Mouse (Mus musculus) kidney, adult 2 months (tissue): Measurements from ENCODE around the gene Pstpip1. TPM values are rescaled to one million over a fixed set of nuclear protein-coding genes. Genes with fewer than 3 reads are reported as not detected.

Experiments used
- DNase-seq: peaks from one replicate; pipeline ENCODE4 v3.0.0; 2021
- H3K27ac ChIP-seq: fragments of 200-500 bp; 2 replicates; pipeline ENCODE4 v1.5.1; 2012; ENCODE audit warnings: low read depth, low read length, control low read depth, inconsistent platforms; ENCODE audit not compliant: insufficient read depth
- H3K27me3 ChIP-seq: fragments of 200-500 bp; replicated peaks from 2 replicates; pipeline ENCODE4 v1.6.1; 2012; ENCODE audit warnings: mild to moderate bottlenecking, moderate library complexity, low read length, inconsistent platforms; ENCODE audit not compliant: control insufficient read depth, insufficient read depth
- H3K36me3 ChIP-seq: fragments of 200-500 bp; 2 replicates; pipeline ENCODE4 v1.6.1; 2012; ENCODE audit warnings: mild to moderate bottlenecking, moderate library complexity, low read length, inconsistent platforms; ENCODE audit not compliant: control insufficient read depth, insufficient read depth
- H3K4me1 ChIP-seq: fragments of 200-500 bp; 2 replicates; pipeline ENCODE4 v1.6.1; 2011; ENCODE audit warnings: low read length; ENCODE audit not compliant: control insufficient read depth, insufficient read depth
- H3K4me3 ChIP-seq: fragments of 200-500 bp; 2 replicates; pipeline ENCODE4 v1.5.1; 2011; ENCODE audit warnings: mild to moderate bottlenecking, low read depth, low read length, control low read depth; ENCODE audit not compliant: insufficient read depth
- CTCF ChIP-seq: fragments of 200-500 bp; conservative IDR thresholded peaks from 2 replicates; pipeline ENCODE4 v1.5.1; 2011; ENCODE audit warnings: low read depth, mild to moderate bottlenecking, control low read depth, low read length, moderate library complexity, mixed read lengths; ENCODE audit not compliant: insufficient read depth, insufficient read length
- POLR2A ChIP-seq: fragments of 200-500 bp; IDR thresholded peaks from one replicate; pipeline ENCODE4 v1.6.1; 2011; ENCODE audit warnings: low read depth, low read length, control low read depth
- WGBS: fragments of 180-500 bp; shearing (Covaris S2); methylation state at CpG from one replicate; pipeline ENCODE4 v1.1.7; 2018; 5-methylcytosine and 5-hydroxymethylcytosine counted together
- polyA plus RNA-seq: library from polyadenylated mRNA; depleted of rRNA; stranded (reverse); fragments of >200 nt; gene quantifications from 2 replicates; pipeline ENCODE4 v1.2.3, GENCODE M21; 2012

Gene Pstpip1
- polyA plus RNA-seq, 1 experiment: 3.3 TPM

DNA sequence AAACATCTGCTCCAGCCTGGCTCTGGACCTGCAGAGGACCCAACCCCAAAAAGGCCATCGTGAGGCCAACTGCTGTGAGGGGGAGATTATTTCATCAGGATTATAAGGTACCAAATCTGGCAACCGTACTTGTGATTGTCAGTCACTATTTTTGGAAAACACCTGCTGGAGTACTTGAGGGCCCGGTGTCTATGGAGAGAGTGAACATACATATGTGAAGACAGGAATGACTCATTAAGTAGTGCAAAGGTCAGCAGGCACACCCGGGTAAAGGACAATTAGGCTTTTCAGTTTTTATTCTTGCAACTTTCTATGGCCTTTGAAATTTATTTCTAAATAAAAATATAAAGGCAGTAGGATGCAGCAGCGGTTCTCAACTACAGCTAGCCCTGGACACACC lies 44.2 kb downstream of the Pstpip1 start:
- H3K27ac ChIP-seq: no peak overlapping the region
- 77% methylated on average over 5 of the region's 5 CpGs for WGBS
- no peak for DNase-seq
- TF ChIP-seq CTCF (no peak), POLR2A (no peak)
- no peak overlapping the region for H3K4me3 ChIP-seq
- no peaks in the 10 kb centered on the region for H3K36me3 ChIP-seq
- no peaks in the 10 kb centered on the region for H3K27me3 ChIP-seq
- no peaks in the 10 kb centered on the region; the same call in 1 of the 2 replicates for H3K4me1 ChIP-seq

- no peak overlapping the region for H3K4me3 ChIP-seq
- TF ChIP-seq POLR2A (no peak), CTCF (no peak)
- H3K36me3 ChIP-seq: no peaks in the 10 kb centered on the region; the same call in 1 of the 2 replicates
- no peak for DNase-seq
- H3K27me3 ChIP-seq: no peaks in the 10 kb centered on the region
- WGBS: 59% methylated on average over 4 of the region's 4 CpGs
- no peaks in the 10 kb centered on the region for H3K4me1 ChIP-seq
- H3K27ac ChIP-seq: no peak overlapping the region
Observed at GRCm38 (mm10) chr9:56134614-56135013, 44.9 kb downstream of the Pstpip1 start.

GRCm38 (mm10) chr9:56135590-56136197 lies 45.9 kb downstream of the Pstpip1 start:
- Histone ChIP-seq H3K36me3 (no peaks in the 10 kb centered on the region; the same call in 1 of the 2 replicates), H3K4me1 (no peaks in the 10 kb centered on the region), H3K4me3 (no peak overlapping the region), H3K27me3 (no peaks in the 10 kb centered on the region), H3K27ac (no peak overlapping the region)
- TF ChIP-seq POLR2A (no peak), CTCF (no peak)
- DNase-seq: no peak
- 83% methylated on average over 4 of the region's 4 CpGs for WGBS

GRCm38 (mm10) chr9:56141776-56142175 lies 52.0 kb downstream of the Pstpip1 start:
- H3K36me3 ChIP-seq: peaks cover 1% of the 10 kb centered on the region
- H3K4me1 ChIP-seq: 0 out of 2 replicates have a peak, but pooled peaks cover 2% of the 10 kb centered on the region
- no peak overlapping the region for H3K4me3 ChIP-seq
- 25% methylated on average over 9 of the region's 9 CpGs for WGBS
- no peak; the same call in 1 of the 2 replicates for TF ChIP-seq CTCF
- no peak for TF ChIP-seq POLR2A
- peak; percentile 84 for DNase-seq
- no peaks in the 10 kb centered on the region for H3K27me3 ChIP-seq
- no peak overlapping the region for H3K27ac ChIP-seq

DNA sequence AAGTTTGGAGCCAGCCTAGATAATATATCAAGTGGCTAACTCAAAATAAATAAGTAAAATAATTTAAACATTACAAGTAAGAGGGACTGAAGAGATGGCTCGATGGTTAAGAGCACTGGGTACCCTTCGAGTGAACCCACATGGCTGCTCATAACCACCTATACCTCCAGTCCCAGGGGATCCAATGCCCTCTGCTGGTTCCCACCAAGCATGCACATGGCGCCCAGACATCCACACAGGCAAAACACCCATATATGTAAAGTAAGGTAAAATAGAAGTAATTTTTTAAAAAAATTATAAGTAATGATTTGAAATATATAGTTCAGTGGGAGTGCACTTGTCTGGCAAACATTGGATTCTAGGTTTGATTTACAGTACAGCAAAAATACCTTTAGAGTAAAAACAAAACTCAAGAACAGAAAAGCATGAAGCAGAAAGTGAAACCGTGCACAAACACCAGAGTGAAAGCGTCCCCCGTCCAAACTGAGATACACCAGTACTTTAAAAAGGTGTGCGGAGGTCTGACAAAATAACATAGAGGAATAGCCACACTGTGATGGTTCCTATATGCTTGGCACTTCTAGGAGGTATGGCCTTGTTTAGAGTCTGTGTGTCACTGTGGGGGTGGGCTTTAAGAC lies 54.7 kb downstream of the Pstpip1 start:
- no peak for DNase-seq
- WGBS: 94% methylated on average over 7 of the region's 7 CpGs
- TF ChIP-seq POLR2A: no peak
- no peak for TF ChIP-seq CTCF
- H3K27me3 ChIP-seq: no peaks in the 10 kb centered on the region
- H3K4me3 ChIP-seq: no peak overlapping the region
- peaks cover 1% of the 10 kb centered on the region; the same call in 1 of the 2 replicates for H3K36me3 ChIP-seq
- H3K4me1 ChIP-seq: 0 out of 2 replicates have a peak, but pooled peaks cover 2% of the 10 kb centered on the region
- no peak overlapping the region for H3K27ac ChIP-seq

DNA sequence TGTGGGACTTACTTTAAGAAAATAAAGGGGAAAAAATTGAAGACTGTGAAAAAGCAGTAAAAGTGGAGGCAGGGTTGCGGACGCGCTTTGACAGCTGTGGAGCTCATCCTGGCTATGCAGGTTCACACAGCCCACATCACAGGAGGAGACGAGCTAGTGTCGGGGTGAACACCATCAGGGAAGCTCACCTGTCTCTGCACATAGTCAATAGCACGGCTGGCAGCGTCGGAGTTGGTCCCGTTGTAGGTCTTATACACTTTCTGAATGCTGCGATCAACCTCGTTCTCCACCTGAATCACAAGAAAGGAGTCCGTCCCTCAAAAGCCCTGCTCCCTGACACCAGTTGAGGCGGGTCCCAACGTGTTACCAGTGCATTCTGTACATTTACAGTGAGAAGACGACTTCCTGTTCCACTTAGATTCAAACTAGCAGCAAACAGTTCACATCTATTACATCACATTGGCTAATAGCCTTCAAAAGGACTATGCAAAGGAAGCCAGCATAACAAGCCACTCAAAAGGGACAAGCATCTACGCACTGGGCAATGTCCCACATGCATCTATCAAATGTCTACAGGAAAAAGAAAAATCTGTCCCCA lies 56.7 kb downstream of the Pstpip1 start:
- Histone ChIP-seq H3K27ac (no peak overlapping the region), H3K27me3 (no peaks in the 10 kb centered on the region), H3K4me1 (0 out of 2 replicates have a peak, but pooled peaks cover 2% of the 10 kb centered on the region), H3K4me3 (no peak overlapping the region), H3K36me3 (peaks cover 1% of the 10 kb centered on the region; the same call in 1 of the 2 replicates)
- TF ChIP-seq POLR2A: no peak
- TF ChIP-seq CTCF: no peak
- WGBS: 95% methylated on average over 16 of the region's 16 CpGs
- DNase-seq: no peak

GRCm38 (mm10) chr9:56151745-56152481 lies 62.2 kb downstream of the Pstpip1 start:
- no peaks in the 10 kb centered on the region; the same call in 1 of the 2 replicates for H3K36me3 ChIP-seq
- H3K27ac ChIP-seq: peak overlapping the region; percentile 47
- TF ChIP-seq POLR2A: no peak
- no peak for TF ChIP-seq CTCF
- H3K4me1 ChIP-seq: peaks cover 24% of the 10 kb centered on the region
- peak; percentile 85 for DNase-seq
- 21% methylated on average over 7 of the region's 7 CpGs for WGBS
- no peaks in the 10 kb centered on the region for H3K27me3 ChIP-seq
- H3K4me3 ChIP-seq: no peak overlapping the region
